Mouse (Mus musculus): ENCODE measurements around the gene Bdh2. TPM values are rescaled to one million over a fixed set of nuclear protein-coding genes. Genes with fewer than 3 reads are reported as not detected.
A peak's percentile ranks its signal among the peaks of the same experiment; 100 is the strongest.

The Bdh2 gene
- total RNA-seq, 2 experiments from 2014 or later: 3.2 to 4.0 TPM

DNA sequence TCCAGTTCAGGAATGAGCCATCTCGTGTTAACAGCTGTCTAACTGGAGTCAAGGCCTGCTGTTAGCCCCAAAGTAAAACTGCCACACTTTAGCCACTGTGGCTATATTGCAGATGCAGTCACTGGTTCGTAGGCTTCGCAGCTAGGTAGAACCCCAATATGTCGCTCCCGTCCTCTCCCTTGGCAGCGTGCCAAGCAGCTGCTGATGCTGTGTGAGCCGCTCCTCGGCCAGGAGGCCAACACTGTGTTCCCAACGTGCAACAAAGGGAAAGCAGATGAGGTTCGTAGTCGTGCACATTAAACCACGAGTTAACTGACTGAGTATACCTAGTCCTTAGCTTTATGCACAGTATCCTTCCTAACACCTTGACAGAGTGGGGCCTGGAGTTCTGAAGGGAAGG lies 8.4 kb upstream of the Bdh2 start:
- no peak overlapping the region for H3K4me3 ChIP-seq
- TF ChIP-seq CTCF (IDR thresholded peaks at IDR 0.05): no peak
- H3K27ac ChIP-seq: no peak overlapping the region
- no peak for DNase-seq (ENCODE audit: extremely low spot score in 1 of 2, low spot score in 2 of 2)
- intact Hi-C loops (cut with DNase I): no loop called here

DNA sequence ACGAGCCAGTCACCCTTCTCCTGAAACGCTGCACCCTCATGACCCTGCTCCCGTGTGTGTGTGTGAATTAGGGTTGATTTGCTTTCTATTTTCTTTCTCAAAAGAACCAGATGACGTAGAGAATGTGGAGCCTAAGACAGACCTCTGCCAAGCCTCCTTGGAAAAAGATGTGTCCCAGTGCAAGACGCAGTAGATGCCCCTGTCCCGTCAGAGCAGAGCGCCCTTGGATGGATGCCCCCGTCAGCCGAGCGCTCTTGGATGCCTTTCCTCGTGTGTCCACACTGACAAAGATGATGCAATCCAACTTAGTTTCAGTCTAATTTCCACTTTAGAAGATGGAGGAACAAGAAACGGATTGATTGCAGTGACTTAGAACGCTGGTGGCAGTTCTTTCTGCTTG lies 8.0 kb upstream of the Bdh2 start:
- no peak for DNase-seq (ENCODE audit: extremely low spot score in 1 of 2, low spot score in 2 of 2)
- no peak for TF ChIP-seq CTCF (IDR thresholded peaks at IDR 0.05)
- intact Hi-C loops (cut with DNase I): no loop called here
- Histone ChIP-seq H3K27ac (no peak overlapping the region), H3K4me3 (no peak overlapping the region)

DNA sequence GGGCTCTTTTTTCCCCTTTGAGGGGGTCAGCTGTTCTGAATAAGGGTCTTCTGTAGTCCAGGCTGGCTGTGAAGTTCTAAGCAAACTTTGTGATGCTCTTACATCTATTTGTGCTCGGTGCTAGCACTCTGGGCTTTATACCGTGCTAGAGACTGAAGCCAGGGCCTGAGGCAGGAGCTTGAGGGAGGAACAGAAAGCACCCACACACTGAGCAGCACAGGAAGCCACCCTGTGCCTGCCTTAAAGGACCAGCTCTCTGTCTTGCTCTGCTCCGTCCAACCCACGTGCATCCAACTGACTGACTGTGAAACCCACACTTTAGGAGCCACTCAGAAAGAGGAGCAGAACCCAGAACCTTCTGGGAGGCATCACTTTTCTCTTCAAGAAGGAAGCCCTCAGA lies 861 bp upstream of the Bdh2 start:
- Histone ChIP-seq H3K4me3 (no peak overlapping the region), H3K27ac (no peak overlapping the region)
- intact Hi-C loops (cut with DNase I): loop anchor here (5.0 to 10.0 kb wide), 3 partner anchors 255 to 585 kb away; no protein-coding TSS in a partner anchor
- no peak for DNase-seq (ENCODE audit: extremely low spot score in 1 of 2, low spot score in 2 of 2)
- TF ChIP-seq CTCF (IDR thresholded peaks at IDR 0.05): no peak

DNA sequence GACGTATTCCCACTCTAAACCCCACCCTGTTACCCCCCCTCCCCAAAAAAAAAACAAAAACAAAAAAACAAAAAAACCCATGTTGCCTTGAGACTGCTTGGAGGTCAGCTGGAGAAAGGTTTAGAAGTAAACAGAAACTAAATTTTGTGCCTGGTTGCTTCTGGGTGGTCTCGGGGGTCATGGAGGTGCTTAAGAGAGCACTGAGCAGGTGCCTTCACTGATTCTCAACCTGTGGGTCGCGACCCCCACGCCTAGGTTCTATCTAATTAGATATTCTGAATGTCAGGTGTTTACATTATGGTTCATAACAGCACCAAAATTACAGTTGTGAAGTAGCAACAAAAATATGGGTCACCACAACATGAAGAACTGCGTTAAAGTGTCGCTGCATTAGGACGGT lies 680 bp downstream of the Bdh2 start:
- no peak for DNase-seq (ENCODE audit: extremely low spot score in 1 of 2, low spot score in 2 of 2)
- Histone ChIP-seq H3K27ac (no peak overlapping the region), H3K4me3 (no peak overlapping the region)
- TF ChIP-seq CTCF (IDR thresholded peaks at IDR 0.05): no peak
- intact Hi-C loops (cut with DNase I): loop anchor here (5.0 to 10.0 kb wide), 3 partner anchors 253 to 583 kb away; no protein-coding TSS in a partner anchor

DNA sequence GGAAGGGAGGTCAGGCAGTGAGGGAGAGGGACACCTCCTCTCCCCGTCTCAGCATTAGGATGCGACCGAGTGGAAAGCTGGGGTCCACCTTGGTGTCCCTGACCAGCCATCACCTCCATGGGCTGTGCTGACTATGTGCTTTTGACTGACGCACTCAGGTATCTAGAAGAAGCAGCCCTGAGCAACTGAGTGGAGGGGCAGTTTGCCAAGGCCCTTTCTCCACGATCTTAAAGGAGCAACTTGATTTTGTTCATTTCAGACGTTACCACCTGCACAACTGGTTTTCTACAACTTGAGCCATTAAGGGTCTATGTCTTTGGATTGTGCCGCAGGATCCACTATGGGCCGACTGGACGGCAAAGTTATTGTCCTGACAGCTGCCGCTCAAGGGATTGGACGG lies 4.2 kb downstream of the Bdh2 start:
- no peak for DNase-seq (ENCODE audit: extremely low spot score in 1 of 2, low spot score in 2 of 2)
- Histone ChIP-seq H3K4me3 (no peak overlapping the region), H3K27ac (no peak overlapping the region)
- intact Hi-C loops (cut with DNase I): loop anchor here (5.0 to 10.0 kb wide), 3 partner anchors 250 to 580 kb away; no protein-coding TSS in a partner anchor
- no peak for TF ChIP-seq CTCF (IDR thresholded peaks at IDR 0.05)

DNA sequence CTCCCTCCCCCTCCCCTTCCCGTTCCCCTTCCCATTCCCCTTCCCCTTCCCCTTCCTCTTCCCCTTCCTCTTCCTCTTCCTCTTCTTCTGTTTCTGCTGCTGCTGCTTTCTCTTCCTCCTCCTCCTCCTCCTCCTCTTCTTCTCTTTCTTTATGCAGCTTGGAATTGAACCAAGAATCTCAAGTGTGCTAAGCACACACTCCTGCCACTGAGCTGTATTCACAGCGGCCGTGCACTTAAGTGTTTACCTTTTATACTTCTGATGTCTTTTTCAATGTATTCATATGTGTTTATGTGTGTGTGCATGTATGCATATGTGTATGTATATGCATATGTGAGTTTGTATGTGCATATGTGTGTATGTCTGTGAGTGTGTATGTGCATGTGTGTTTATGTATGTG lies 4.8 kb downstream of the Bdh2 start:
- intact Hi-C loops (cut with DNase I): loop anchor here (5.0 to 10.0 kb wide), 3 partner anchors 249 to 579 kb away; no protein-coding TSS in a partner anchor
- DNase-seq (ENCODE audit: extremely low spot score in 1 of 2, low spot score in 2 of 2): no peak
- Histone ChIP-seq H3K27ac (no peak overlapping the region), H3K4me3 (no peak overlapping the region)
- no peak for TF ChIP-seq CTCF (IDR thresholded peaks at IDR 0.05)

DNA sequence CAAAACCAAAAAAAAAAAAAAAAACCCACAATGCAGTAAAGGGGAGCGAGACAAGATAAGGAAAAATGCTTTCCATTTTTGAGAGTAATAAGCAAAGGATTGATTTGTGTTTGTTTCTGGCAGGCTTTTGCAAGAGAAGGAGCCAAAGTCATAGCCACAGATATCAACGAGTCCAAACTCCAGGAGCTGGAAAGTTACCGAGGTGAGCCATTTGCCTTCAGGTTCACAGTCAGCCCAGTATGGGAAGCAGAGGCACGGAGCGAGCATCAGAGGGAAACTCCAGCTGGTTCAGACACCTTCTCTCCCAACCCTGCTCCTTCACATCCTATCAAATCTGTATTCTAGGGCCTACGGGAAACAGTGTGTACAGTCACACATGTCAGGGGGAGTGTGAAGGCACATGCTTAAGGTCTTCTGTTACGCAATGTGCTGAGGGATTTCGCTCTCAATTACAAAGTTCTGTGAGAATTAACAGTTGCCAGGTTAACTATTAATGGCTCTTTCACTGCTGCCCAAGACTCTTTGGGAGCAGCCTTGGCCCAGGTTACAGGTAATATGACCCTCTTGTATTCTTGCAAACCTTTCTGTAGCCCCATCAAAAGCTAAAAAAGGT lies 7.2 kb downstream of the Bdh2 start:
- H3K27ac ChIP-seq: no peak overlapping the region
- no peak for TF ChIP-seq CTCF (IDR thresholded peaks at IDR 0.05)
- no peak overlapping the region for H3K4me3 ChIP-seq
- intact Hi-C loops (cut with DNase I): loop anchor here (5.0 to 10.0 kb wide), 3 partner anchors 247 to 577 kb away; no protein-coding TSS in a partner anchor
- no peak for DNase-seq (ENCODE audit: extremely low spot score in 1 of 2, low spot score in 2 of 2)

DNA sequence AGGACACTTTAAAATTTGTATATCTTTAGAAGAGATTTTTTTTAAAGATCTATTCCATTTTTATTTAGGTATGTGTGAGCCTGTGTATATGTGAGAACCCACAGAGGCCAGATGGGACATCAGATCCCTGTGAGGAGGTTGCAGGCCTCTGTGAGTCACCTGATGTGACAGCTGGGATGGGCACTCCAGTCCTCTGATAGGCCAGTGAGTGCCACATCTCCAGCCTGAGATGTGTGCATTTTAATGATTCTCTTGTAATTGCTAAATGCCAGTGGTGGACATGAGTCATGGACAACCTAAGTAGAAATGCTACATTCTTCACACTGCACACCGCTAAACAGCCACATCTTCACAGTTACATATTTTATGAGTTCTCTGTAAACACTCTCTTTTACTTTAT lies 8.1 kb downstream of the Bdh2 start:
- TF ChIP-seq CTCF (IDR thresholded peaks at IDR 0.05): no peak

DNA sequence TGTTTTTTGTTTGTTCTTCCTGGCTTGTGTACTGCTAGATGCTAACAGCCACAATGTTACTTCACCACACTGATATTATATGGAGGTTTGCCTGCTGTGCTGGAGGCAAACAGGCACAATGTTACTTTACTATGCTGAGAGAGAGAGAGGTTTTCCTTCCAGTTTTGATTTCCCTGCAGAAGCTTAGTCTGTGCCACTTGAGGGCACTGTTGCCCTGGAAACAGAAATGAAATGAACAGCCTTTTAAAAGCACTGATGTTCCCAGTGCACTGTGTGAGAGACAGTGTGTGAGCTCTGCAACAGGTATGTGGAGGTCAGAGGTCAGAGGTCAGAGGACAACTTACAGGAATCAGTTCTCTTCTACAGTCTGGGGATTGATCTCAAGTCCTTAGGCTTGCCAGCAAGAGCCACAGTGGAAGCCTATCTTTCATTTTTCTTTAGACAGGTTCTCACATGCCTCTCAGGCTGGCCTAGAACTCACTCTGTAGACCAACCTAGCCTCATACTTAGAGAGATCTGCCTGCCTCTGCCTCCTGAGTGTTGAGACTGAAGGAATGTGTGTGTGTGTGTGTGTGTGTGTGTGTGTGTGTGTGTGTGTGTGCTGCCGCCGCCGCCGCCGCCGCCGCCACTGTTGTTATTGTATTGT lies 9.4 kb downstream of the Bdh2 start:
- intact Hi-C loops (cut with DNase I): loop anchor here (5.0 kb wide), 2 partner anchors 112 to 442 kb away; no protein-coding TSS in a partner anchor
- DNase-seq (ENCODE audit: extremely low spot score in 1 of 2, low spot score in 2 of 2): peak; percentile 43 to 46
- TF ChIP-seq CTCF (IDR thresholded peaks at IDR 0.05): peak; percentile 80
- no peak overlapping the region for H3K4me3 ChIP-seq
- H3K27ac ChIP-seq: no peak overlapping the region

More for the DNA sequence above, 8.1 kb downstream of the Bdh2 start:
- no peak overlapping the region for H3K4me3 ChIP-seq
- no peak overlapping the region for H3K27ac ChIP-seq
- intact Hi-C loops (cut with DNase I): loop anchor here (5.0 to 10.0 kb wide), 3 partner anchors 246 to 576 kb away; no protein-coding TSS in a partner anchor
- DNase-seq (ENCODE audit: extremely low spot score in 1 of 2, low spot score in 2 of 2): no peak

DNA sequence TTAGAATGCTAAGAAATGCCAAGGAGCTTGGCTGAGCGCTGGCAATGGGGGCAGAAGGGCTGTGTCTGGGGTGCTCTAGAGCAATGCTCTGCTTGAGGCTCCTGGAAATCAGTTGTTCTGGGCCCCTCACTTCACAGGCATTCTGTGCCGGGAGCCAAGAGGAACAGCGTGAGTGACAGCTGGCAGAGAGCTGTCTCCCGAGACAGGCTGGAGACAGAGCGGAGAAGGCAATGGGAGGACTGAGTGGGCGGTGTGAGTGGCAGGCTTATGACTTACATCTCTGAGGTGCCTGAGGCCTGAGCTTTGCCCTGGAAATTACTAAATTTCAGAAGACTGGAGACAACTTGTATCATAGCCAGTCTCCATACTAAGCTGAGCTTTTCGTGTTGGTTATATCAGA lies 12.7 kb downstream of the Bdh2 start:
- Histone ChIP-seq H3K27ac (no peak overlapping the region), H3K4me3 (no peak overlapping the region)
- DNase-seq (ENCODE audit: extremely low spot score in 1 of 2, low spot score in 2 of 2): peak in 1 of 2 experiments; percentile 15
- TF ChIP-seq CTCF (IDR thresholded peaks at IDR 0.05): no peak
- intact Hi-C loops (cut with DNase I): loop anchor here (5.0 kb wide), 2 partner anchors 109 to 439 kb away; no protein-coding TSS in a partner anchor

DNA sequence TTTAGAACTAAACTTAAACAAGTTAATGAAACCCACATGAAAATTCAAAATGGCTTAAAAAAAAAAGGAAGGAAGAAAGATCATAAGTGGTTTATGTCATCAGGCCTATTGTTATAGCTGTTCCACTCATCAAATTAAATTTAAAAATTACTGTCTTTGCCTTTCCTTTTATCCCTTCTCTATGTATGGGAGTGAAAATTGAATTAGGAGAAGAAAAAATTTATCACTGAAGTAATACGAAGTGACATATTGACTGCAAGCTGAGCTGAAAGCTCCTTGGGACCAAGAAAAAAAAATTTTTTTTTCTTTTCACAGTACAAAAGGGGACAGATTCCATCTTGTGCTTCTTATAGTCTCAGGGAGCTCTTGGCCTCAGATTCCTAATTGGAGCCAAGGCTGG lies 14.5 kb downstream of the Bdh2 start:
- no peak for DNase-seq (ENCODE audit: extremely low spot score in 1 of 2, low spot score in 2 of 2)
- no peak for TF ChIP-seq CTCF (IDR thresholded peaks at IDR 0.05)
- intact Hi-C loops (cut with DNase I): no loop called here
- H3K27ac ChIP-seq: no peak overlapping the region
- H3K4me3 ChIP-seq: no peak overlapping the region

DNA sequence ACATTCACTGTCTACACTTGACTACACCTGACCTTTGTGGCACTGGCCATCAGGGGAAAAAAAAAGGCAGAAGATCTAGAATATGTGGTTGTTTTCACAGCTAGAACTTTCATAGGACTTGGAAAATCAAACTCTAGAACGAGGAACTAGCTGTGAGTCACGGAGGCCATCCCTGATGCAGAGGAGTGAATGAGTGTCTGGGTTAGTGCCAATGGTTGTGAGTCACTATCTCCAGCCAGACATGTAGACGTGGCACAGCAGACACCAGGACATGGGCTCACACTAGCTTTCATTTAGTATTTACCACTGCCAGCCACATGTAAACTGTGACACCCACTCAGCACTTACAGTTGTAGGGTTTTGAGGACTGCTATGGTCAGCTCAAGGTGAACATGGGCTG lies 17.5 kb downstream of the Bdh2 start:
- TF ChIP-seq CTCF (IDR thresholded peaks at IDR 0.05): no peak
- no peak overlapping the region for H3K27ac ChIP-seq
- H3K4me3 ChIP-seq: no peak overlapping the region
- intact Hi-C loops (cut with DNase I): no loop called here
- DNase-seq (ENCODE audit: extremely low spot score in 1 of 2, low spot score in 2 of 2): peak in 1 of 2 experiments; percentile 28

All from left cerebral cortex, adult 2 months (tissue).